Mouse (Mus musculus) kidney, embryonic 15.5 days (tissue): Measurements from ENCODE around the gene Gzmd. TPM values are rescaled to one million over a fixed set of nuclear protein-coding genes. Genes with fewer than 3 reads are reported as not detected.
"Not testable (repeated sequence)": the region's sequence is repeated elsewhere in the genome, so short reads cannot be mapped to it uniquely, and the experiment has no call there.

ENCODE experiments used
- ATAC-seq: fragments of 200-750 bp; cut with Nextera tagmentation; replicated peaks from 2 replicates; pipeline ENCODE4 v1.8.0; 2017; ENCODE audit warnings: moderate TSS enrichment; ENCODE audit not compliant: low FRiP score
- H3K27ac ChIP-seq: fragments of 300-500 bp; sonication (generic); 2 replicates; pipeline ENCODE4 v1.5.1; 2015; ENCODE audit warnings: mild to moderate bottlenecking, inconsistent platforms
- H3K27me3 ChIP-seq: fragments of 300-500 bp; sonication (generic); 2 replicates; pipeline ENCODE4 v1.6.1; 2015; ENCODE audit warnings: inconsistent platforms
- H3K36me3 ChIP-seq: fragments of 300-500 bp; sonication (generic); 2 replicates; pipeline ENCODE4 v1.6.1; 2015; ENCODE audit warnings: inconsistent platforms
- H3K4me1 ChIP-seq: fragments of 300-500 bp; sonication (generic); 2 replicates; pipeline ENCODE4 v1.6.1; 2015; ENCODE audit warnings: inconsistent platforms
- H3K4me2 ChIP-seq: fragments of 300-500 bp; sonication (generic); 2 replicates; pipeline ENCODE4 v1.6.1; 2015; ENCODE audit warnings: moderate library complexity, mild to moderate bottlenecking, inconsistent platforms
- H3K4me3 ChIP-seq: fragments of 300-500 bp; sonication (generic); replicated peaks from 2 replicates; pipeline ENCODE4 v1.5.1; 2015; ENCODE audit warnings: mild to moderate bottlenecking, inconsistent platforms
- H3K9ac ChIP-seq: fragments of 300-500 bp; sonication (generic); 2 replicates; pipeline ENCODE4 v1.6.1; 2015; ENCODE audit warnings: mild to moderate bottlenecking, inconsistent platforms
- H3K9me3 ChIP-seq: fragments of 300-500 bp; sonication (generic); replicated peaks from 2 replicates; pipeline ENCODE4 v1.6.1; 2016; ENCODE audit warnings: inconsistent platforms
- WGBS: fragments of 180-500 bp; shearing (Covaris S2); methylation state at CpG from one replicate; pipeline ENCODE4 v1.1.7; 2015; ENCODE audit warnings: mixed read lengths; 5-methylcytosine and 5-hydroxymethylcytosine counted together
- polyA plus RNA-seq: library from polyadenylated mRNA; unstranded; fragments of >200 nt; fragmentation: Nextera tagmentation; extraction: Ambion mirVana; gene quantifications from 2 replicates; pipeline ENCODE4 v1.2.1, GENCODE M21; 2015

The Gzmd gene
- polyA plus RNA-seq, 1 experiment from 2014 or later = not detected

GRCm38 (mm10) chr14:56115531-56116310 is 16.7 kb downstream of the Gzmd start:
- not testable (repeated sequence) for H3K27ac ChIP-seq, H3K27me3 ChIP-seq, H3K36me3 ChIP-seq, H3K9me3 ChIP-seq, H3K4me3 ChIP-seq, ATAC-seq, H3K4me2 ChIP-seq, H3K9ac ChIP-seq, H3K4me1 ChIP-seq
- WGBS = 93% methylated on average over 33 of the region's 33 CpGs

DNA sequence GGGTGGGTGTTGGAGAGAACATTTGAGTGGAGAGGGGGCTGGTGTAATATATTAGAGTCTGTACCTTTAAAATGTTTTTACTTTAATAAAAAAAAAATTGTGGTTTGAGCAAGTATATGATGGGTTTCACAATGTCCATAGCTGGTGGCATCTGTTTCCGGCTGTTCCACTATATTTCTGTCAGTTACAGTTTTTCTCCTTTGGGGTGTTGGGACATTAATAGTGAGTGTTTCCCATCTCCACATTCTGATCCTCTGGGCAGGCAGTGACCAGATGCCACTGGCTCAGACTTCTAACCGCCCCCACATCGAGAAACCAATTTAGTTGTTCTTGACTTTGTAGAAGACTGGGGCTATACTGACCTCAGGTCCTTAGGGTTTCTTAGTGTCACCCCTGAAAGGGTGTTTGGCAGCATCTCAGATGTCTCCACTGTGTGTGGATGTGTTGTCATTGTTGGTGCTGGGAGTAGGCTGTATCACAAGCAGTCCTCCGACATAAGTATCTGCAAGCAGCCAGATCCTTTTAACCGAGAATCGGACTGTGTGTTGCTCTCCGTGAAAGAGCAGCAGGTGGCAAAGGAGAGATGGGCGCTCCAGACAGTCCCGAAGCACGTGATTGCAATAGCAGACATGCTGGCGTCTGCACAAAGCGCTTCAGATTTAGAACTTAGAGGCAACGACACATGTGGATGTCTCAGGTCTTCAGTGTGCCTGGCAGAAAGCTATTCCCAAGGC is 26.8 kb downstream of the Gzmd start:
- Histone ChIP-seq H3K27ac (no peak overlapping the region), H3K9me3 (no peaks in the 10 kb centered on the region), H3K4me3 (no peak overlapping the region), H3K4me2 (no peak overlapping the region), H3K4me1 (no peaks in the 10 kb centered on the region), H3K36me3 (no peaks in the 10 kb centered on the region), H3K9ac (no peak overlapping the region), H3K27me3 (no peaks in the 10 kb centered on the region)
- WGBS = 85% methylated on average over 13 of the region's 13 CpGs
- ATAC-seq = no peak

- Histone ChIP-seq H3K36me3 (no peaks in the 10 kb centered on the region), H3K4me3 (no peak overlapping the region), H3K4me2 (no peak overlapping the region), H3K4me1 (no peaks in the 10 kb centered on the region), H3K9me3 (no peaks in the 10 kb centered on the region), H3K27ac (no peak overlapping the region), H3K9ac (no peak overlapping the region), H3K27me3 (no peaks in the 10 kb centered on the region)
- 85% methylated on average over 5 of the region's 5 CpGs for WGBS
- ATAC-seq = no peak
Observed at GRCm38 (mm10) chr14:56105016-56105415, 27.4 kb downstream of the Gzmd start.

- Histone ChIP-seq H3K4me2 (no peak overlapping the region), H3K4me1 (no peaks in the 10 kb centered on the region), H3K27me3 (no peaks in the 10 kb centered on the region), H3K9me3 (no peaks in the 10 kb centered on the region), H3K9ac (no peak overlapping the region), H3K4me3 (no peak overlapping the region), H3K36me3 (no peaks in the 10 kb centered on the region), H3K27ac (no peak overlapping the region)
- WGBS = 76% methylated on average over 3 of the region's 3 CpGs
- ATAC-seq = no peak
Observed at GRCm38 (mm10) chr14:56103452-56103851, 29.0 kb downstream of the Gzmd start.

GRCm38 (mm10) chr14:56102386-56102785 is 30.0 kb downstream of the Gzmd start, which contains the start of gene Ctsg:
Ctsg (minus strand) TSS chr14:56102574.
- no peak within 1 kb of the TSS for H3K4me2 ChIP-seq
- 71% methylated on average over 10 of the region's 10 CpGs for WGBS
- ATAC-seq = no peak
- no peaks in the 10 kb centered on the region for H3K27me3 ChIP-seq
- no peaks in the 10 kb centered on the region for H3K36me3 ChIP-seq
- no peaks in the 10 kb centered on the region for H3K4me1 ChIP-seq
- H3K27ac ChIP-seq = no peak within 1 kb of the TSS
- H3K9ac ChIP-seq = no peak within 1 kb of the TSS
- H3K4me3 ChIP-seq = no peak within 1 kb of the TSS
- H3K9me3 ChIP-seq = no peaks in the 10 kb centered on the region

DNA sequence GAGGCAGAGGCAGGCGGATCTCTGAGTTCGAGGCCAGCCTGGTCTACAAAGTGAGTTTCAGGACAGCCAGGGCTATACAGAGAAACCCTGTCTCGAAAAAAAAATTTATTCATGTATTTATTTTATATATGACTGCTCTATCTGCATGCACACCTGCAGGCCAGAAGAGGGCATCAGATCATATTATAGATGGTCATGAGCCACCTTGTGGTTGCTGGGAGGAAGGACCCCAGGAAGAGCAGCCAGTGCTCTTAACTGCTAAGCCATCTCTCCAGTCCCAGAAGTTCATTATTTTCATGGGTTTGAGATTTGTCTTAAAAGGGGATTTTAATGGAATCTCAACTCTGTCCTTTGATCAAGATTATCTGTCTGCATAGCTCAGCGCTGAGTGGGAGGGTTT is 33.5 kb downstream of the Gzmd start:
- ATAC-seq = no peak
- WGBS = 80% methylated on average over 4 of the region's 4 CpGs
- no peak overlapping the region for H3K27ac ChIP-seq
- H3K36me3 ChIP-seq = no peaks in the 10 kb centered on the region
- no peaks in the 10 kb centered on the region for H3K4me1 ChIP-seq
- no peaks in the 10 kb centered on the region for H3K27me3 ChIP-seq
- no peaks in the 10 kb centered on the region for H3K9me3 ChIP-seq
- H3K9ac ChIP-seq = no peak overlapping the region
- no peak overlapping the region for H3K4me2 ChIP-seq
- no peak overlapping the region for H3K4me3 ChIP-seq

DNA sequence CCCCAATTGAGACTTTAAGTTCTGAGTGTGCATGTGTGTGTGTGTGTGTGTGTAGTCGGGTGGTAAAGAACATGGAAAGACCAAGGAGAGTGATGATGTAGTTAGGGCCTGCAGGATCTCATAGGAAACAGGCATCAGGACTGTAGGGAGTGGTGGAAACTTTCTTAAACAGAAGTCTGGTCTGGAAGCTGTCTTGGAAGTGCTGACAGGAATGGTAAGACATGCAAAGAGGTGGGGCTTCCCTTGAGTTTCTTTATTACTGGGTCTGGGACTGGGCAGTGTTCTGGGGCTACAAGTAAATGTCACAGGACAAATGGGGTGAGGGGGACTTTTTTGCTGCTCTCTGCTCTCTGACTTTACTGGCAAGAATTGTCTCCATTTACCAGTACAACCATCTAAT is 34.8 kb downstream of the Gzmd start:
- no peaks in the 10 kb centered on the region for H3K36me3 ChIP-seq
- no peak for ATAC-seq
- no peaks in the 10 kb centered on the region for H3K27me3 ChIP-seq
- no peaks in the 10 kb centered on the region for H3K9me3 ChIP-seq
- H3K9ac ChIP-seq = no peak overlapping the region
- H3K27ac ChIP-seq = no peak overlapping the region
- no peak overlapping the region for H3K4me3 ChIP-seq
- 70% methylated on average over 1 of the region's 1 CpGs for WGBS
- no peak overlapping the region for H3K4me2 ChIP-seq
- no peaks in the 10 kb centered on the region for H3K4me1 ChIP-seq

DNA sequence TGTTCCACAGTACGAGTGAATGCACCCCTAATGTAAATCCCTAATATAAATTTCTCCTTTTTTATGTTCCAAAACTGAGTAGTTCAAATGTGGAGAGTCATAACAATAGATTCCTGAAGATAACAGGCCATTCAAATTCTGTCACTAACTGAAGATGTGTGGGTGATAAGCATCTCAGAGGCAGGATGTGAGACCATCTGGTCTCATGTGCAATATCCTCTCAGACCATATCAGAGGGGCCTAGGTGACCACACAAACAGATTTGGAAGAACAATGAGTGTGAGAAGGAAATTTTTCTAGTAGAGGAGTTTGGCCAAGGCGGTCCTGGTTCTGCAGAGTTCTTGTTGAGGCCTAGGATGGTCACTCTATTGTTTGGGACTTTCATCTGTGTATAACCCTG is 39.1 kb downstream of the Gzmd start:
- ATAC-seq = no peak
- no peak overlapping the region for H3K27ac ChIP-seq
- H3K4me1 ChIP-seq = no peaks in the 10 kb centered on the region
- H3K4me3 ChIP-seq = no peak overlapping the region
- no peaks in the 10 kb centered on the region for H3K36me3 ChIP-seq
- no peaks in the 10 kb centered on the region for H3K27me3 ChIP-seq
- H3K9ac ChIP-seq = no peak overlapping the region
- no peaks in the 10 kb centered on the region for H3K9me3 ChIP-seq
- H3K4me2 ChIP-seq = no peak overlapping the region
- 65% methylated on average over 2 of the region's 2 CpGs for WGBS

GRCm38 (mm10) chr14:56086711-56087110 is 45.7 kb downstream of the Gzmd start:
- ATAC-seq = no peak
- H3K9ac ChIP-seq = no peak overlapping the region
- H3K27ac ChIP-seq = no peak overlapping the region
- H3K27me3 ChIP-seq = no peaks in the 10 kb centered on the region
- no peak overlapping the region for H3K4me2 ChIP-seq
- H3K36me3 ChIP-seq = no peaks in the 10 kb centered on the region
- H3K4me1 ChIP-seq = no peaks in the 10 kb centered on the region
- no peaks in the 10 kb centered on the region for H3K9me3 ChIP-seq
- H3K4me3 ChIP-seq = no peak overlapping the region
- 70% methylated on average over 3 of the region's 3 CpGs for WGBS

DNA sequence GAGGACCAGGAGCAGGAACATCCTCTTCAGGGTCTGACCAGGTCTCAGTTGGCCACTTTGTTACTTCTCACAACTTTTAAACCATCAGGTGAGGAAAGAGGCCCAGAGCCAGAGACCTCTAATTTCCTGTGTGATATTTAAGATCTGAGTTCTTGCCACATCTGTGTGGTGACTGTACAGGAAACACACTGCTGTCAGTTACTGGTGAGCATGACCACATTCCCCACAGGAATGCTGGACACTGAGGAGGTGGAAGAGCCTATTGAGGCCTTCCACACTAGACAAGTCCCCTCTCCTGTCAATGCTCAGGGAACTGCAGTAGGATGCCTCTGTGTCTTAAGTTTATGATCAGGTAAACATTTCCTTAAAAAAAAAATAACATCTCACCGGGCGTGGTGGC is 47.2 kb downstream of the Gzmd start, which contains the start of gene Mcpt8:
TSS of gene Mcpt8 (minus strand) at position 107 of the 400 bp plus-strand sequence.
- H3K9me3 ChIP-seq = no peaks in the 10 kb centered on the region
- H3K9ac ChIP-seq = no peak within 1 kb of the TSS
- H3K27me3 ChIP-seq = no peaks in the 10 kb centered on the region
- no peak within 1 kb of the TSS for H3K27ac ChIP-seq
- H3K4me1 ChIP-seq = no peaks in the 10 kb centered on the region
- ATAC-seq = no peak
- WGBS = 96% methylated on average over 2 of the region's 2 CpGs
- H3K4me3 ChIP-seq = no peak within 1 kb of the TSS
- H3K36me3 ChIP-seq = no peaks in the 10 kb centered on the region
- no peak within 1 kb of the TSS for H3K4me2 ChIP-seq

GRCm38 (mm10) chr14:56082016-56082415 is 50.4 kb downstream of the Gzmd start:
- Histone ChIP-seq H3K9ac (no peak overlapping the region), H3K27me3 (no peaks in the 10 kb centered on the region), H3K27ac (no peak overlapping the region), H3K4me1 (no peaks in the 10 kb centered on the region), H3K9me3 (no peaks in the 10 kb centered on the region), H3K4me3 (no peak overlapping the region), H3K4me2 (no peak overlapping the region), H3K36me3 (no peaks in the 10 kb centered on the region)
- WGBS = 88% methylated on average over 4 of the region's 4 CpGs
- ATAC-seq = no peak
